Mouse (Mus musculus) T-helper 1 cell (primary cell): ENCODE data around the gene Serpina6.
"Not testable (repeated sequence)": the region's sequence is repeated elsewhere in the genome, so short reads cannot be mapped to it uniquely, and the experiment has no call there.

Experiments
- in situ Hi-C: fragments of 300-600 bp; cut with MboI, MseI; formaldehyde crosslinking; loops from one replicate; pipeline ENCODE4 v1.15.1; 2025; ENCODE audit warnings: high pct_unique_total_duplicates

Serpina6 gene

DNA sequence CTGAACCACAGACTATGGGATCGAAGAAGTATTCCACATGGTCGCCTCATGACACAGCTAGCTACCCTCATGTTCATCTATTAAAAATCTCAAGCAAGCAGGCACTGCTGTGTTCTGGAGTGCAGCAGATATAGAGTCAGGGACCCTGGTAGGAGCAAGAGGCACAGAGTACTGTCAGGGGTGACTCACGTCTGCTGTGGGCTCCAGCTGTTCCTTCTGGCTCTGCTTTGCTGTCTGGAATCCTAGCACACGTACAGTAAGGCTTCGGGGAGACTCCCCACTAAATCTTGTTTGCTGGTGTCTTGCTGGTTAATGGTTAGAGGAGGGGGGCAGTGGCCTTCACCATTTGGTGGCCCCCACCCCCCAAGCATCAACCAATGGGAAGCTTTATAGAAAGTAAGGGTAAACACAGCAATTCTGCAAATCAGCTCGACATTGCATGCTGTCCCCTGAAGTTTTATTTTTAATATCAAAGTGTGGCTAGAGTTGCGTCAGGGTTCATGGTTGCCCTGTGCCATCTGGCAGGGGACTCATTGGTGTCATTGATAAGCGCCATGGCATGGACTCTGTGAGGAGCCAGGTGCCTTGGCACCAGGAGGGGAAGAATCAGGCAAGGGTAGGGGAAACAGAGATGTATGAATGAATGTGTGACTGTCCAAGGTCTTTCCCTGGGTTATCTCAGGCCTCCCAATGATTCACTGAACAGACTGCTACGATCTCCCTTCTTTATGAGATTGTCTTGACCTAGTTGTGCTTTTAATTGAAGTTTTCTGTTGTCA is at the start of gene Serpina6:
Serpina6 (minus strand) TSS at position 365 of the 779 bp plus-strand sequence.
- in situ Hi-C loops: no loop called here

- in situ Hi-C loops: no loop called here
Observed at GRCm38 (mm10) chr12:103706113-103706512, 49.1 kb upstream of the Serpina6 start.

DNA sequence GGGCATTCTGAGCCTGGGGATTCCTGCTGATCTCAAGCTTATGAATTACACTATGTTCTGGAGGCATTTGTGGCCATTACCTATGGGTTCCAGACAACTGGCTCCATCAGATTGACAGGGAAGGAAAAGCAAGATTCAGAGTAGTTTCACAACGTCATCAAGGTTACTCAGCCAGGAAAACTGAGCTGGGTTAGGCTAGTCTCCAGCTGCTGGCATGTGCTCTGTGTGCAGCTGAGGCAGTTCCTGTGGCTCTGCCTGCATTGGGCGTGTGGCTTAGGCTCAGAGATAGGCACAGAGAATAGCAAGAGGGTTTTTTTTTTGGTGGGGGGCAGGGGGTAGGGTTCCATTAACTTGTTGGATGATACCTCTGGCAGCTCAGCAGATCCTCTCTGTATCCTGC is 48.5 kb upstream of the Serpina6 start:
- in situ Hi-C loops: no loop called here

DNA sequence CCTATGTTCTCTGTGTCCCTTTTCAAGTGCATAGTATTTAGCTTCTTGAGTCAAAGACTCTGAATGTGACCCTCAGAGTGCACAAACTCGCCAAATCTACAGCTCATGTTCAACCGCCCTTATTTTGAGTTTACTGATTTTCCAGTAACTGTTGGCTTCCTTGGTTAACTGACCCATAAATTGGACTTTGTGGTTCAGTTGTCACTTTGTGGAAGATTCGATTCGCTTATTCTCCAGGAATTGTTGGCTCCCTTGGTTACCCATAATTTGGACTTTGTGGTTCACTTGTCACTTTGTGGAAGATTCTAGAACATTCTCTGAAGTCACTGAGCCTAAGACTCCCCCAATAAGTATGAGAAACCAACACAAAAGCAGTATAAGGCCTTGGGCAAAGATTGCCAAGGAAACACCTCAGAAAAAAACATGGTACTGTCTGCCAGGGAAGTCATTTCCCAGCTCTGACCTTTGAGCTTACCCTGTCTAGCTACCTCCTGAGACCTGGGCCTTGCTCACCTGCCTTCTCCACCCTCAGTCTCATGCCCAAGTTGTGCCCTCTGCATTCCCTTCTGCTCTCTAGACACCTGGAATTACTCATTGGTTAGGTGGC is 43.2 kb upstream of the Serpina6 start:
- in situ Hi-C loops: no loop called here

GRCm38 (mm10) chr12:103695429-103695828 is 38.4 kb upstream of the Serpina6 start, which contains the start of gene Serpina1f:
Gene Serpina1f, minus strand, starts transcription at chr12:103695529.
- in situ Hi-C loops: no loop called here

GRCm38 (mm10) chr12:103688221-103688814 is 31.3 kb upstream of the Serpina6 start:
- in situ Hi-C loops: no loop called here

DNA sequence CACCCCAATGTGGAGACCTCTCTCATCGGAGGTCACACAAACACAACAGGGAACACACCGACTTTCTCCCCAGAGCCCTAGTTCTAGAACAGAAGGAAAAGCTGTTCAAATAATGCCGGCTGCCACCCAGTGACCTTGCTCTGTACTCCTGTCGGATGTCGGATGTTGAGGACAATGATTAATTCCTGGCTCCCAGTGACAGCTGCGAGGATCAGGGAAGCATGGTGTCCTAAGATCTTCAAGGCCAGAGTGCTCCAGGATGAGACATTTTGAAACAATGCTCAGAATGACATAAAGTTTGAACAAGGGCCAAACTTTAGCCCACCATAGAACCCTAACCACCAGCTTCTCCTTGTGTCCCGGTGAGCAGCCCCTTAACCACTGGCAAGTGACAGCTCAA is 30.0 kb upstream of the Serpina6 start:
- in situ Hi-C loops: no loop called here

- in situ Hi-C loops: no loop called here
Observed at GRCm38 (mm10) chr12:103686050-103686449, 29.0 kb upstream of the Serpina6 start.

GRCm38 (mm10) chr12:103685386-103685785 is 28.4 kb upstream of the Serpina6 start:
- in situ Hi-C loops: no loop called here

- in situ Hi-C loops: no loop called here
Observed at GRCm38 (mm10) chr12:103683775-103684174, 26.8 kb upstream of the Serpina6 start.

DNA sequence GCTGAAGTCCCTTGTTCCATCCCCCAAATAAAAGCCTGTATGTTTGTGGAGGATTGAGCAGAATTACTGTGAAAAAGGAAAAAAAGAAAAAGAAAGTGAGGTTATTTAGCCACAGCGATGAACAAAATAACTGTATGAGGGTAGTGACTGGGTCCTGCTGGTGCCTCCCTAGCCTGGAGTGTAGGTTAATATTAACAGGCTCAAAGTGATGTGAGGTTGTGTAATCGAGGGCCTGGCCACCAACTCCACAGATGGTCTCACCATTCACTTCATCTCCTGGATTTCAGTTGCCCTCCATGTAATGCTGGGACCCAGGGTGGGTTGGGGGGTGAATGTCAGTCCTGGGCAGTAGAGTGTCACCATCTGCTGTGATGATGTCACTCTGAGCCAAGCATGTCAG is 24.7 kb upstream of the Serpina6 start:
- in situ Hi-C loops: no loop called here

- in situ Hi-C loops: no loop called here
Observed at GRCm38 (mm10) chr12:103681169-103681568, 24.2 kb upstream of the Serpina6 start.

DNA sequence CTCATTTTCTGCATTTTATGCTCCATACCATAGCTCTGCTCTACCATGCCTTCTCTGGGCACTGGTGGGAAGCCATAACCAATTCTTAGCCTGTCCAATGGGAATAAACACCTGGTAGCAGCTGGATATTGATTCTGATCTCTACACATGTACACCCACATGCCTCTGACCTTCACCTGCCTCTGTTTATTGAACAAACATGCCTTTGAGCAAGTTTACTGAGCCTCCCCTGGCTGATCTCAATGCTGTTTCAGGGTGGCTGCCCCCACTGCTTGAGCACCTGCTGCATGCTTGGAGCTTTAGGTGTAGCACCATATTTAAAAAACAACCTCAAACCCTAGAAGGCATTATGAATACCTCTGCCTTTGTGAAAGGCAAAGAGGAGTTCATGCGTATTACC is 22.8 kb upstream of the Serpina6 start:
- in situ Hi-C loops: not testable (repeated sequence)

DNA sequence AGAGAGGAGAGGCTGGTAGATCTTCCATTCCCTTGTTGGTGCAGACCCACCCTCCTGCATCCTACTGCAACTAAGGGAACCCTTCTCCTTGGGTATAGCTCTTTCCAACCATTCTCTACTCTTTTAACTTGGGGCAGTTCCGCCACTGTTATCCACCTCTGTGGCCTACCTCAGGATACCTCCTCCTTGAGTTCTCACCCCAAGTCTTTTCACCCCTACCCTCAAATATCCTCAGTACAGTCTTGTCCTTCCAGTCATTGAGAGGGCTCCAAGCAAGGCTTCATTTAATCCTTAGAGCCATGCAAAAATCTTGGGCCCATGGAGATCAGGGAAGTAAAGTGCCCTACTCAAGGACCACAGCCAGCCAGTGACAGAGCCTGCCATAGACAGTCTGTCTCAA is 19.0 kb upstream of the Serpina6 start, which contains the start of gene Serpina16:
Serpina16 (minus strand) TSS at position 101 of the 400 bp plus-strand sequence.
- in situ Hi-C loops: no loop called here

GRCm38 (mm10) chr12:103673179-103673578 is 16.2 kb upstream of the Serpina6 start:
- in situ Hi-C loops: no loop called here

DNA sequence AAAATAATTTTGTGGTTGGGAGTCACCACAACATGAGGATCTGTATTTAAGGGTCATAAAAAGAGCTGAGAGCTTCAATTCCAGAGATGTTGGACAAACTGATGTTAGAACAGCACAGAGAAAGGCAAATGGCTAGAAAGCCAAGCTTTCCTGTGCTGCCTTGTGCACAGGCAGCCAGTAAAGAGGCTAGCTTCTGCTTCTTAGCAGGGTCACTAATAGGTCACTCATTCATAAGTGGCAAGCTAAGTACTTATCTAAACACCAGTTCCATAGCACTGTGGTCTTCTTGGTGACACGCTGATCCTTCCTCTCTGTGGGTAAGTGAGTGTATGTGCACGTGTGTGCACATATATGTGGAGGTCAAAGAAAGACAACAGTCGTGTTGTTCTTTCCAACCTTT is 14.5 kb upstream of the Serpina6 start:
- in situ Hi-C loops: no loop called here

DNA sequence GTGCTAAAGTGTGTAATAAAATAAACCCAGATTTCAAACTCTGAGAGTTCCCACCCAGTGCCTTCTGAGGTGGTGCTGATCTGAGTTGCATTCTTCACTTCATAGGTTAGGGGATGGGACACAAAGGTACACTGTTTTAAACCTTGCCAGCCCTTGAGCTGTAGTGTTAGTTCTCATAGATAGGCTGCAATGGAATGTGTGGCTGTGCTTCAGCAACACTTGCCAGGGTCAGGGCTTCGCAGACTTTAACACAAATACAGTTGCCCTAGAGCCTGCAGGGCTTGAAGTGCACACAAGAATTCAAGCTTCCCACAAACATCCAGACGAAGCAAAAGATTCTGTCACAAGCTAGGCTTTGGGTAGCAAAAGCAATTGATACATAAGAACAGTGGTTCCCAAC is 14.0 kb upstream of the Serpina6 start:
- in situ Hi-C loops: no loop called here

DNA sequence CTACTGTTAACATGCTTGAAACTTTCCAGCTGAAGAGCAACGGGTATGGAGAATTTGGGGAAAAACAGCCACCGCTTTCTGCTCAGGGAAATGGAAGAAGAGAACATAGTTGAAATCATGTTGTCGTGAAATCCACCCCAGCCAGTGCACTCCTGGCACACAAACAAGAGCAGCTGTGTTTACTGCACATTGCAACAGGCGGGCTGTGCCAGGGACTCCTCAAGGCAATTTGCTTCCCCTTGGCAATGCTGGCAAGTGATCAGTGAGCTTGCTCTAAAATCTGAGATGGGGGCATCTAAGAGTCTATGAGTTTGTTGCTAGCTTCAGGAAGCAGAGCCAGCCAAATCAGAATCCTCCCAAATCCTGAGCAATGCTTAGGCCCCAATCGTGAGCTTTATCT is 13.3 kb upstream of the Serpina6 start:
- in situ Hi-C loops: no loop called here

DNA sequence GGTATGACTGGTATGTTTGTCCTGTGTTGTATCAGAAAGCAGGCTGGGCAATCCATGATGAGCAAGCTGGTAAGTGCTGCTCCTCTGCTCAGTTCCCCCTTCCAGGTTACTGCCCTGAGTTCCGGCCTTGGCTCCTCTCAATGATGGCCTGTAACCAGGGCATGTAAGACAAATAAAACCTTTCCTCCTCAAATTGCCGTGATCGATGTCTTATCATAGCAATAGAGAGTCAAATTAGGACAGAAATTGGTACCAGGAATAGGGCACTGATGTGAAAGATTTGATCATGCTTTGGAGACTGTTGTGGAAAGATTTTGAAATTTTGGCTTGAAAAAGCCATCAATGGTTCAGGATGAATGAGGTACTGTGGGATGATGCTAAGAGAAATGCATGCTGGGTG is 8.3 kb upstream of the Serpina6 start:
- in situ Hi-C loops: no loop called here

- in situ Hi-C loops: not testable (repeated sequence)
Observed at GRCm38 (mm10) chr12:103662053-103662452, 5.0 kb upstream of the Serpina6 start.

GRCm38 (mm10) chr12:103660076-103660475 is 3.1 kb upstream of the Serpina6 start:
- in situ Hi-C loops: no loop called here

- in situ Hi-C loops: no loop called here
Observed at GRCm38 (mm10) chr12:103659171-103659570, 2.2 kb upstream of the Serpina6 start.

DNA sequence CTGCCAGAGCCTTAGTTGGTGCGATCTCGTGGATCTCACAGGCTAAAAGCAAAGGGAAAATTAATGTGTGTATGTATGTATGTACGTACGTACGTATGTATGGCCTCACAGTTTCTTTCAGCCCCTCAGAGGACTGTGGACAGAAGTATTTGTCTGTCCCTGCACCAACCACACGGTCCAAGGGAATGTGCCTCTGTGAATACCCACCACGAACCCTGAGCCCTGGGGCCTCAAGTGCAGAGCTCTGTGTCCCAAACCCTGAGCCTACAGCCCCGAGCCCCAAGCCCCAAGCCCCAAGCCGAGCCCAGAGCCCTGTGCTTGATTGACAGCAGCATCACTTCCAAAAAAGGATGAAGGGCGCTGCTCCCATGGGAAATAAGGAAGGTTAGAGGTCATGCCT is 979 bp upstream of the Serpina6 start:
- in situ Hi-C loops: no loop called here
